Comparison of ENCODE assay signal across 9 mouse cellular contexts in the genomic region with DNA sequence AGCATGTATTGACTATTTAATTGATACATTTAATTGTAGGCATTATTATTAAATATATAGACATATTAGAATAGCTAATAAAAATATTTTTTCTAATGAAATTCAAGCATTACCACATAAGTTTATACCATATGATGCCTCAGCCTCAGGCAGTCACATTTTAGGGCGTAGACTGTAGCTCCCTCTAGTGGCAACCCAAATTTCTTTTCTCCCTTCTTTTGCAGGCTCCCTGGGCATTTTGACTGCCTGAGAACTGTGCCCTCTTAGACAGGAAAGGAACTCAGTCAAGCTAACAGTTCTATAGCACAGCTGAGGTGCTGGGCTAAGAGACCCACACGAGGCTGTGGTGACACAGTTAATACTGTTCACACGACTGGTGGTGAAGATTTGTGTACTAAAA. TPM values are rescaled to one million over a fixed set of nuclear protein-coding genes. Genes with fewer than 3 reads are reported as not detected.
A peak's percentile ranks its signal among the peaks of the same experiment; 100 is the strongest.
DNase-seq lines count a peak whose midpoint lies in the region; ATAC-seq lines count a peak whose summit lies in the region.
"Had no signal": no experiment of that assay in that cellular context is flagged by ENCODE, and none has a peak within 500 bp of the region (broad histone marks: within the 10 kb centered on the region; RNA-seq: fewer than 3 reads in every experiment).

No protein-coding gene starts in this region.

- H3K9ac ChIP-seq in kidney, embryonic 15.5 days: no peak overlapping the region
- no peak overlapping the region for H3K9ac ChIP-seq in midbrain, embryonic 12.5 days (replicated peaks)
- no peak overlapping the region for H3K9ac ChIP-seq in stomach, embryonic 16.5 days (ENCODE audit: low read length)
- H3K9ac ChIP-seq: embryonic facial prominence, embryonic 13.5 days had no signal

- no peak overlapping the region for H3K4me3 ChIP-seq in kidney, embryonic 15.5 days (replicated peaks)
- no peak overlapping the region for H3K4me3 ChIP-seq in midbrain, embryonic 12.5 days
- no peak overlapping the region for H3K4me3 ChIP-seq in stomach, embryonic 16.5 days (replicated peaks; ENCODE audit: low read length)
- H3K4me3 ChIP-seq: embryonic facial prominence, embryonic 13.5 days had no signal

- no peak overlapping the region for H3K4me2 ChIP-seq in kidney, embryonic 15.5 days
- no peak overlapping the region for H3K4me2 ChIP-seq in midbrain, embryonic 12.5 days (replicated peaks)
- H3K4me2 ChIP-seq in stomach, embryonic 16.5 days (ENCODE audit: low read depth, low read length): no peak overlapping the region
- H3K4me2 ChIP-seq: embryonic facial prominence, embryonic 13.5 days had no signal

- no peaks in the 10 kb centered on the region for H3K27me3 ChIP-seq in kidney, embryonic 15.5 days
- H3K27me3 ChIP-seq in midbrain, embryonic 12.5 days: no peaks in the 10 kb centered on the region
- H3K27me3 ChIP-seq in stomach, embryonic 16.5 days (ENCODE audit: control insufficient read depth, insufficient read depth, low read length): no peaks in the 10 kb centered on the region

- H3K27ac ChIP-seq in kidney, embryonic 15.5 days: no peak overlapping the region
- no peak overlapping the region for H3K27ac ChIP-seq in midbrain, embryonic 12.5 days (replicated peaks)
- H3K27ac ChIP-seq in stomach, embryonic 16.5 days (ENCODE audit: low read length): no peak overlapping the region
- H3K27ac ChIP-seq: embryonic facial prominence, embryonic 13.5 days had no signal

- peaks cover 7% of the 10 kb centered on the region; the same call in 1 of the 2 replicates for H3K4me1 ChIP-seq in kidney, embryonic 15.5 days
- no peaks in the 10 kb centered on the region for H3K4me1 ChIP-seq in midbrain, embryonic 12.5 days
- H3K4me1 ChIP-seq in stomach, embryonic 16.5 days (ENCODE audit: control insufficient read depth, insufficient read depth, low read length): no peaks in the 10 kb centered on the region

- H3K9me3 ChIP-seq in kidney, embryonic 15.5 days (replicated peaks): no peaks in the 10 kb centered on the region
- no peaks in the 10 kb centered on the region for H3K9me3 ChIP-seq in midbrain, embryonic 12.5 days
- H3K9me3 ChIP-seq in stomach, embryonic 16.5 days (replicated peaks; ENCODE audit: control insufficient read depth, low read length): no peaks in the 10 kb centered on the region
- H3K9me3 ChIP-seq: embryonic facial prominence, embryonic 13.5 days had no signal

- 5% methylated on average over 3 of the region's 3 CpGs for WGBS in kidney, embryonic 15.5 days
- 8% methylated on average over 3 of the region's 3 CpGs for WGBS in midbrain, embryonic 12.5 days
- WGBS in stomach, embryonic 16.5 days: 2% methylated on average over 3 of the region's 3 CpGs

- H3K36me3 ChIP-seq in kidney, embryonic 15.5 days: no peaks in the 10 kb centered on the region
- no peaks in the 10 kb centered on the region for H3K36me3 ChIP-seq in midbrain, embryonic 12.5 days
- H3K36me3 ChIP-seq in stomach, embryonic 16.5 days (ENCODE audit: control insufficient read depth, insufficient read depth, low read length): no peaks in the 10 kb centered on the region
- H3K36me3 ChIP-seq: embryonic facial prominence, embryonic 13.5 days had no signal

- ATAC-seq in kidney, embryonic 15.5 days (replicated peaks; ENCODE audit: low FRiP score): no peak; the same call in 1 of the 2 replicates
- ATAC-seq in hematopoietic stem cell, adult 5-6 weeks (replicated peaks in 1 of 2; ENCODE audit: insufficient read depth in 1 of 2, low FRiP score in 2 of 2, low TSS enrichment in 1 of 2, low read depth in 1 of 2, poor library complexity in 2 of 2, severe bottlenecking in 2 of 2): peak; percentile 50 to 77; a peak in 3 of 4 replicates
- 0 out of 2 replicates have a peak, but pooled peaks have one; percentile 32 for ATAC-seq in midbrain, embryonic 12.5 days (ENCODE audit: low FRiP score, low read depth)
- ATAC-seq in stomach, embryonic 16.5 days (ENCODE audit: insufficient read depth, low FRiP score): peak; percentile 79; the same call in 1 of the 2 replicates

- peak; percentile 47 for DNase-seq in kidney, adult 18-20 months
- peak; percentile 90 for DNase-seq in NIH3T3 (ENCODE audit: low read depth)
- DNase-seq in cerebellum, postnatal 36 days: peak; percentile 17 to 58
- DNase-seq in layer of hippocampus, postnatal 14 days (ENCODE audit: low spot score in 2 of 2): peak; percentile 37 to 83

RNA-seq across cellular contexts. Expression of a gene that starts 12.3 kb away (rescaled TPM):
- polyA plus RNA-seq in kidney, embryonic 15.5 days (2015; fragmentation: Nextera tagmentation; extraction: Ambion mirVana): 10.9 and 12.1 TPM in 2 replicates
- total RNA-seq in hematopoietic stem cell, adult 5-6 weeks (2017): 2.0 and 5.3 TPM in 2 replicates
- under 1 TPM; 0.32 to 0.52 TPM for total RNA-seq in layer of hippocampus, postnatal 14 days (2021)
- 0.29 and 0.63 TPM in 2 replicates for polyA plus RNA-seq in midbrain, embryonic 12.5 days (2016; fragmentation: Nextera tagmentation; extraction: Ambion mirVana)
- polyA plus RNA-seq in stomach, embryonic 16.5 days (2015; fragmentation: Nextera tagmentation; extraction: Ambion mirVana): 10.3 and 12.3 TPM in 2 replicates

Comparison
In these comparisons a context has a peak if more than half of its experiments do, and no peak if none do; other contexts are left out.
1. DNase-seq: peak in every context shown above with its lines; median percentile 90 in NIH3T3; 60 in layer of hippocampus, postnatal 14 days; 47 in kidney, adult 18-20 months; 38 in cerebellum, postnatal 36 days.